Comparison of ENCODE assay signal across 17 mouse cellular contexts in genomic region chr7:144524427-144525191, GRCm38 (mm10). TPM values are rescaled to one million over a fixed set of nuclear protein-coding genes. Genes with fewer than 3 reads are reported as not detected.
DNase-seq lines count a peak whose midpoint lies in the region; ATAC-seq lines count a peak whose summit lies in the region.
"Had no signal": no experiment of that assay in that cellular context is flagged by ENCODE, and none has a peak within 500 bp of the region (broad histone marks: within the 10 kb centered on the region; RNA-seq: fewer than 3 reads in every experiment).

No protein-coding gene starts in this region.

- no peaks in the 10 kb centered on the region for H3K9me3 ChIP-seq in liver, embryonic 15.5 days (replicated peaks)
- H3K9me3 ChIP-seq: heart, embryonic 13.5 days; limb, embryonic 15.5 days had no signal

- peak; percentile 64 for DNase-seq in MEL-GATA-1-ER (ENCODE audit: extremely low read depth, low read depth)
- DNase-seq in cerebellum, adult 11-12 months: peak; percentile 92
- DNase-seq in cerebellum, postnatal 36 days: peak; percentile 73 to 76
- DNase-seq in right cerebral cortex, postnatal 4 days: no peak
- no peak for DNase-seq in B cell, adult 2 months
- no peak for DNase-seq in T-cell, adult 2 months (ENCODE audit: low spot score)
- DNase-seq: adrenal gland, adult 2 months; gastrocnemius, postnatal 25 days; lung, postnatal 36 days; midbrain, embryonic 14.5 days; right cerebral cortex, postnatal 14 days; thymus, postnatal 36 days had no signal

- peak overlapping the region; percentile 76 for H3K27ac ChIP-seq in liver, embryonic 15.5 days (replicated peaks)
- H3K27ac ChIP-seq: heart, embryonic 13.5 days; layer of hippocampus, adult 2 months; limb, embryonic 15.5 days had no signal

- peak overlapping the region; percentile 23; the same call in 1 of the 2 replicates for H3K4me2 ChIP-seq in liver, embryonic 15.5 days
- H3K4me2 ChIP-seq: heart, embryonic 13.5 days; limb, embryonic 15.5 days had no signal

- H3K27me3 ChIP-seq in liver, embryonic 15.5 days: no peaks in the 10 kb centered on the region
- H3K27me3 ChIP-seq: CH12.LX; heart, embryonic 13.5 days; limb, embryonic 15.5 days had no signal

- H3K4me3 ChIP-seq in liver, embryonic 15.5 days (replicated peaks): no peak overlapping the region
- H3K4me3 ChIP-seq: heart, embryonic 13.5 days; layer of hippocampus, adult 2 months; limb, embryonic 15.5 days had no signal

- peak; percentile 17; the same call in 1 of the 2 replicates for ATAC-seq in liver, embryonic 15.5 days (ENCODE audit: insufficient read depth)

- peaks cover 48% of the 10 kb centered on the region for H3K4me1 ChIP-seq in liver, embryonic 15.5 days (replicated peaks)

- 0 out of 2 replicates have a peak overlapping the region, but pooled peaks have one; percentile 22 for H3K9ac ChIP-seq in liver, embryonic 15.5 days
- H3K9ac ChIP-seq: heart, embryonic 13.5 days; limb, embryonic 15.5 days had no signal

- whole genome bisulfite sequencing in liver, embryonic 15.5 days (ENCODE audit: insufficient replicate concordance): 30% methylated on average over 6 of the region's 6 CpGs

- peaks cover 16% of the 10 kb centered on the region for H3K36me3 ChIP-seq in liver, embryonic 15.5 days (replicated peaks)

RNA-seq across cellular contexts. Expression of gene Ppfia1, which starts 28.9 kb away (rescaled TPM):
- polyA plus RNA-seq in liver, embryonic 15.5 days (2015; fragmentation: Nextera tagmentation; extraction: Ambion mirVana): 12.3 and 12.6 TPM in 2 replicates

RNA-seq across cellular contexts. Expression of gene Cttn, which starts 53.8 kb away (rescaled TPM):
- polyA plus RNA-seq in liver, embryonic 15.5 days (2015; fragmentation: Nextera tagmentation; extraction: Ambion mirVana): 32.9 and 35.8 TPM in 2 replicates

RNA-seq across cellular contexts. Expression of gene Fadd, which starts 57.7 kb away (rescaled TPM):
- polyA plus RNA-seq in liver, embryonic 15.5 days (2015; fragmentation: Nextera tagmentation; extraction: Ambion mirVana): 4.4 and 4.5 TPM in 2 replicates

Comparison
In these comparisons a context has a peak if more than half of its experiments do, and no peak if none do; other contexts are left out.
1. DNase-seq: peak in MEL-GATA-1-ER (single experiment), cerebellum, adult 11-12 months (single experiment) and cerebellum, postnatal 36 days (2 of 2); none in right cerebral cortex, postnatal 4 days (single experiment), B cell, adult 2 months (0 of 2) and T-cell, adult 2 months (single experiment).